Mouse (Mus musculus): ENCODE results near the gene 2310030G06Rik.

2310030G06Rik gene

DNA sequence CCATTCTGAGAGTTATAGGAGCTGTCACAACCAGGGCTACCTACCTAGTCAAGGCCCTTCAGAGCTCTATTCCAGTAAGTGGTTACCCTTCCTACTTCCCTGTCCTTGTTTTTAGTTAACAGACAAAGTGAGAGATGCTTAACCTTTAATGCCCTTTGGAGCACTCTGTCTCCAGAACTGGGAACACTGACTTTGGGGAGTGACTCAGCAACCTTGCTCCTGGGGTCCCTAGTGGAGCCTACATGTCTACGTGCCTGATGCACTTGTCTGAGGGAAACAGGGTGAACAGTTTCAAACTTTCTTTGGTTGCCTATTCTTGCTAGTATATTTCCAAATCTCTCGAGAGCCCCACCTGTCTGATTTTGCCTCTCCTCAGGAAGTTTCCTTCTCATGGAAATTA lies 3.6 kb downstream of the 2310030G06Rik start:
- no peak for DNase-seq (ENCODE audit: low read depth, low spot score)

DNA sequence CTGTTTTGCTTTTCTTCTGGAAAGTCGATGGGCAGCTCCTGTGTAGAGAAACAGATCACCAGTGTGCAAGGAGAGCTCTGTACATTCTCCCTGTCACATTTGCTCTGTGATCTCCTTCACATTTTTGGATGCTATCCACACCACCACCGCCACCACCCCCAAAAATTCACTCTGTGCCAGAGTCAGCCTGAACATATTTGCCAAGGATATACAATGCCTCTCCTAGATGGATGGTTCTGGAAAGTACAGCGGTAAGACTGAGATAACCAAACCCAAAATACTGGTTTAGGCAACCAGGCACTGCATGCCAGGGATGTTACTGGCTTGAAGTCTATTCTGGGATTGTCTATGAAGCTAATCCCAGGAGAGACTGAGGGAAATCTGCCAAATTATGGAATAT lies 4.1 kb downstream of the 2310030G06Rik start:
- no peak for DNase-seq (ENCODE audit: low read depth, low spot score)

DNA sequence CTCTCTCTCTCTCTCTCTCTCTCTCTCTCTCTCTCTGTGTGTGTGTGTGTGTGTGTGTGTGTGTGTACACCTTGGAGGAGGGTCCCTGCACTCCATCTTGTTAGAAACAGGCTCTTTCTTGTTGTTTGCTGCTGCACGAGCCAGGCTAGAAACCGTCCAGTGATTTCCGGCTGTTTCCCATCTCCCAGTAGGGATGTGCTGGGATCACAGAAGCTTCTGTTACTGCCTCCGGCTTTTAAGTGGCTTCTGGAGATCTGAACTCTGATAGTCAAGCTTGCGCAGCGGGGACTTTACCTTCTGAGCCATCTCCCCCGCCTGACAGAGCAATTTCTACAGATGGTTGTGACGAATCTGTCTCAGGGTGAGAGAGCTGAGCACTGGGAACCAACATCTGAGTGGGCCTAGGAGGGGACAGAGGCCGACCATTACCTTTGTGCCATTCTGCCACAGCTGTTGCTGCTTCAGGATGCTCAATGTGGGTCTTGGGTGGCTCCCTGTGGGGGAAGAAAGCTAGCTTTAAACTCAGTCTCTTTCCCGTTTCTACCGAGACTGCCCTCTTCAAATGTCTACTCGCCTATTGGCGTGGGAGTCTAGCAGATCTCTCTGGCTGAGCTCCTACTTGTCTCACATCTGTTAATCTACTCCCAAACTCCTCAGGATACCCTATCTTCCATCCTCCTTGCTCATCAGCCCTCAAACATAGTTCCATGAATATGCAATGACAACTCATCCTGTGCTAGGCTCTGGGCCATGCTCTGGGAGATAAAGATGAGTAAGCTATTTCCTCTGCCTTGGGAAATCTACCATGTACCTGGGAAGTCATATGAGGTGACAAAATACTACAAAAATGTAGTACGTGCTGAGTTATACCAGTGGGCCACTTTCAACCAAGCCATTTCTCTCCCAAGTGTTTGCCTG lies 5.2 kb downstream of the 2310030G06Rik start:
- DNase-seq (ENCODE audit: low read depth, low spot score) = no peak

DNA sequence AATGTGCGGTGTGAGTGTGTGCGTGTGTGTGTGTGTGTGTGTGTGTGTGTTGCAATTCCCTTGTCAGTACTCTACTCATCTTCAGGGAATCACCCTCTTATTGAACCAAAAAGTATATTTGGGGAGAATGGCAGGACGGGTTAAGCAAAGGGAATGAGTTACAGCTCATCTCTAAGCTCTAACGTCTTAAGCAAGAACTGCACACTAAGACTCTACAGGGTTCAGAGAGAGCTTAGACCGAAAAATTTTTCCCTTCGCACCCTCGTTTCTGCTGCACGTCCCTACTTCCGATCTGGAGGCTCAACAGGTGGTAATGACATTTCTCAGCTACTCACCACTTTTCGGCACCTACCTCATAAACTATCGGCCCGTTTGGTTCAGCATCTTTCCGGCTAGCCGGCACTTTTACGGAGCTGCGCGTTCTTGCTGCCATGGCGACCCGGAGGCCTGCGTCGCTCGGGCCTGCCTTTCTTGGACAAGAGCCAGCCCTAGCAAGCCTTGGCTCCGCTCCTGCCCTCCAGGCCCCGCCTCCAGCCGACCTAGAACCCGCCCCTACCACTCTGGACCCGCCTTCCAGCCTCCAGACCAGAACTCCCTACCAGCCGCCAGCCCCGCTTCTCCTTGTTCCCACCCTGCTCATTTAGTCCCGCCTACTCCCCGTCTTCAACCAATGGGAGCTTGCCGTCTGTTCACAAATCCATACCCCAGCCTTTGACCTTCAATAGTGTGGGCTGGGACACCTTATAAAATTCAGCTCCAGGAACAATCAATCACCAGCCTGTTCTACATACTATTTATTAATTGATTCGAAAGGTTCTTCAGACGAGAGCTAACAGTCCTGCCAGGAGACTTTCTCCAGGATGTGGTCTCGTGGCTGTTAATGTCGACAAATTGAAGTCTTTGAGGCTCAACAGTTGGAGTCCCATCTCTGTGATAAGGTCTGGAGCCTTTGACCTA lies 7.1 kb downstream of the 2310030G06Rik start, which contains the start of gene Dixdc1:
TSS of gene Dixdc1 (minus strand) at position 604 of the 957 bp plus-strand sequence.
- DNase-seq (ENCODE audit: low read depth, low spot score) = peak; percentile 93

DNA sequence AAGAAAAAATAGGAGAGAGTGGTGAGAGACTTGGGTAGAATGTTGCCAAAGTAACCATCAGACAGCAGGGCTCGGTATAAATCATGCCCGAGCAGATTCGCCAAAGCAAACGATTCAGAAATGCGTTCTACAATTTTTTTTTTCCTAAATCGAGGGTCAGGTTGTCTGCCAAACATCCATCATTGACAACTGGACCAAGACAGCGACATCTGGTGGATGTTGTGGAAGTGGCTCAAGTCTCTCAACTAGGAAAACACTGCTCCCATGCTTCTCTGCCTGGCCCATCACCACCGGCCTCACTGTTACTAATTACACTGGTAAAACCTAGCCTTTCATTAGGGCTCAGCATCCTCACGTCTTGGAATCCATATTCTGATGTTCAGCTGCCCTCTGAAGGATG lies 11.3 kb downstream of the 2310030G06Rik start:
- peak; percentile 69 for DNase-seq (ENCODE audit: low read depth, low spot score)

DNA sequence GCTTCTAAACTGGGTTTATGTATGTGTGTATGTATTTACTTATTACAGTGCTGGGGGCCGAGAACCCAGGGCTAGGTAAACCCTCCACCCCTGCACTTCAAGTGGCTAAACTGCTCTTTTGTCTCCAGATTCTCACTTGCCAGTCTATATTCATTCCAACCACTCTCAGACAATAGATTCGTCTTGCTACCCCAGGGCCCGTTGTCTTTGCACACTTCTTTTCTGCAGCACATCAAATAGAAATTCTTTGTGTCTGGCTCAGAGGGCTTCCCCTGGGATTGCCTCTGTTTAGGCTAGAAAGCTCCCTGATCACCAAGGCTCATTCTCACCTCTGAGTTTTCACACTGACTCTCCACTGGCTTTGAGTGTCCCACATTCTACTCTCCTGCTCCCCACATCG lies 13.8 kb downstream of the 2310030G06Rik start:
- no peak for DNase-seq (ENCODE audit: low read depth, low spot score)

DNA sequence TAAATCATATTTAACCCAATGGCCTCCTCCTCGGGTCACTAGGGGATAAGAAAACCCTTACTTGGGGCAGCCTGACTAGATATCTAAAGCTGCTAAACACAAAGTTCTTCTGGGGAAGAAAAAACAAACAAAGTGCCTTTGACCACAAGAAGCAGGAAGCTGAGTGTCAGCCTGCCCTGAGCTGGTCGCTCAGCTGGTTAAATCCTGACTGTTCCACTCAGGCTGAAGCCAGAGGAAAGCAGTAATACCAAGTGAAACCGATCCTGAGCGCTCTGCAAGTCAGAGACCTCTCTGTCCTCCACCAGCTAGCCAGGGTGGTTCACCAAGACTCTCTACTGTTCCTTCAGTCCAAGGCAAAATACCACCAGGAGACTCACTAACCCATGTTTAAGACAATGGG lies 16.7 kb downstream of the 2310030G06Rik start:
- no peak for DNase-seq (ENCODE audit: low read depth, low spot score)

DNA sequence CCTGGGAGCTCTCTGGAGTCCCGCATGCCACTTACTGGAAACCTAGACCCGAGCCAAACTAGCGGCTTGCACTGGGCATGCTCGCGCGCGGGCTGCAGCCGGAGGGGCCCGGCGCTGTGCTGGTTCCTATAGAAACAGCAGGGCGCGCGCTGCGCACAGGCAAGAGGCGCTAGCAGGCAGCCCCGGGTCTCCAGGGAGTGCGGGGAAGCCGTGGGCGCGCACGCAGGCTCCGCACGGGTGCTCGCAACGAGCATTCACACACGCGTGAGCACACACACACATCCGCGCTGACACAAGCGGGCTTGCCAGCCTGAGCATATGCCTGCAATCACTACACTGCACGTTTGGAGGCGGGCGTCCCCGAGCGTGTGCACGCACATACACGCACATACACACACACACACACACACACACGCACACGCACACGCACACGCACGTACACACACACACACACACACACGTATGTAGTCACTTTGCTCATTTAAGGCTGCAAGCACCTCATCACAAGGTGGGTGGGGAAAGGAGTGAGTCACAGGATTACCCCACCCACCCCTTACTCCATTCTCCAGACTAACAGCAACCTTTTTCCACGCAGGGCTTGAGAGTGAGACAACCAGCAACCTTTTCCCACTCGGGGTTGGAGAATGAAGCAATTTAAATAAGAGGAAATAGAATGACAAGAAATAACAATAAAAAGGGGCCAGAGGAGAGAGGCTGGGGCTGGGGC lies 18.2 kb downstream of the 2310030G06Rik start:
- DNase-seq (ENCODE audit: low read depth, low spot score) = peak; percentile 87

DNA sequence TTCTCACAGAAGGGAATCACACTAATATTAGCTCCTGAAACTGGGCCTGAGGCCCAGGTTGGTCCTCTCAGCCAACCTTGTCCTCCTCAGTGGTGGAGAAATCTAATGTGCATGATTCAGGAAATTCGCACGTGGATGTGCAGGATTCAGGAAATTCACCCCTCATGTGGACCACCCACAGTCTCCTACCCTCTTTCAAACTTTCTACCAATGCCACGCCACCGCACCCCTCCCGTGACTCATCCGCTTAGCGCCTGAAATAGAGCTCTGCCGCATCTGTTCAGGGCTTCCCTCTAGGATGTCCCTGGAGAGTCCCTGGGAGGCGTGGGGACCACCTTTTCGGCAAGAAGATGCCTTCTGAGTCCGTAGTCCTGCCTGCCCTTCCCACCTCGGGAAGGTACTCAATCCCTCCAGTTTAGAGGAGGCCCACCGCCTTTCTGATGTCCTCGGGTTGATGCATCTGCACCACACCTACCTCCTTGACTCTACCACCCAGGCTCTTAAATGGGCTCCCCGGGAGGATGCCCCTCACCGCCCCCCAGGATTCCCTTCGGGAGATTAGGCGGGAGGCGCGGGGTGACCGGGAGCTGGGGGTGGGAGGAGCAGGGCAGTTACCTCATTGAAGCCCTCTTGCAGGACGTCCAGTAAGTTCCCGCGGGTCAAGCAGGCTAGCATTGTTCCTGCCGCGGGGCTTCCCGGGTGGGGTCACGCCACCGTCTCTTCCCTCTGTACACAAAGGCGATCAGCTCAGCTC lies 19.0 kb downstream of the 2310030G06Rik start:
- DNase-seq (ENCODE audit: low read depth, low spot score) = peak; percentile 59

DNA sequence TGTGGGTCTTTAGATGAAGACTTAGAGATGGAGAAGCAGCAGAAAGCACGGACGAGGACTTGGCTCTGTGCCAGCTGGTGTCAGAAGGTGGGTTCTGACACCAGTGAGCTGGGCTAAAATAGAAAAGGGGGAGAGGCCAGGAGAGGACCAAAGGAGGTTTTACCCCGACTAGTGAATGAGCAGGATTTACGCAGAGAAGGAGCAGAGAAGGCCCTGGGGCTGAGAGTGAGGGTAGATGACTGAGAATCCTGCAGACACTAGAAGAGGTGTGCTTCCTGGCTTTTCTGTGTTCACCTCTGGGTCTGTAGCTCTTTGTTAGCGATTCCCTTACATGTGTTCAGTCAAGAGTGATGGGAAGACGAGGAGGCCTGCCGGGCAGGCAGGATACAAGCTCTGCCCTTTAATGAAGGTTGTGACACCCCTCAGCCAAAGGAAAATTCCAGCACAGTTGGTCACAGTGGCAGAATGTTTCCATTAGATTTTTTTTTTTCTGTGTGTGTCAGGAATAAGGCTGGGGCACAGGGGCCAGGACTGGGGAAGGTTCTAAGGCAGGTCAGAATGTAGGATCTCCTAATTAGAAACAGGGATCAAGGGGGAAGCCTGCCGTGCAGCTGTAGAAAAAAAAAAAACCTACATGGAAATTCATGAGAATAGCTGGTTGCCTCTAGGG lies 20.3 kb downstream of the 2310030G06Rik start:
- DNase-seq (ENCODE audit: low read depth, low spot score) = peak; percentile 61

DNA sequence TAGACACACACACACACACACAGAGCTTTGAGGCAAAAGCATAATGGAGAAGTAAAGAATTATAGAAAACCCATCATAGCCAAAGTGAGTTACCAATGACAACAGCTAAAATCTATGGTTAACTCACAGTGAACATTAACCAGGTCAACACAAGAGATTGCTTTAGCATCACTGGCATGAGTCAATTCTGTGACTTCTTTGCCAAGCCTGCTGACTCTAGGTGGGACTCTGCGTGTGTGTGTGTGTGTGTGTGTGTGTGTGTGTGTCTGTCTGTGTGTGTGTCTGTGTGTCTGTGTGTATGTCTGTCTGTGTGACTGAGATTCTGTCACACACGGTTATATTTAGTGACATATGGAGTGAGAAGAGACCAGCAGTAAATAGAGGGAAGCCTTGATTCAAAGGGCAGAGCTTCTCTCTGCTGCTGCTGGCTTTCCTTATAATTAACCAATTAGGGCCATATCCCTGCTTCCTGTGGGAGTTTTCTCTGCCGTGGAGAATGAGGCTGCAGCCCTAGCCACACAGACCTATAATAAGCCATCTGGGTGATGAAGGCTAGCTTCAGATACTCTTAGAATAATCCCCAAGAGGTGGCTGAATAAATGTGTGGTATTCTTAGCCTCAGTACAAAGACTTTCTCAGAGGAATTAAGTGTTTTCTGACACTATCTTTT lies 21.5 kb downstream of the 2310030G06Rik start:
- no peak for DNase-seq (ENCODE audit: low read depth, low spot score)

DNA sequence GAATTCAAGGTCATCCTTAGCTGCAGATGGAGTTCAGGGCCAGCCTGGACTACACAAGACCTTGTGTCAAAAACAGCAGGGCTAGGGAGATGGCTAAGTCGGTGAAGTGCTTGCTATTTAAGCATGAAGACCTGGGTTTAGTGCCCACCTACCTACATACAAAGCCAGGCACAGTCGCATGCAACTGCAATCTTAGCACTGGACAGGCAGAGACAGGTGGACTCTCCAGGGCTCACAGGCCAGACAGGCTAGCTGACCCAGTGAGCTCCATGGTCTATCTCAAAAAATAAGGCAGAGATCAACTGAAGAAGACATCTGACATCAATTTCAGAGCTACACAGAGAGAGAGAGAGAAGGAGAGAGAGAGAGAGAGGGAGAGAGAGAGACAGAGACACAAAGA lies 22.2 kb downstream of the 2310030G06Rik start:
- no peak for DNase-seq (ENCODE audit: low read depth, low spot score)

DNA sequence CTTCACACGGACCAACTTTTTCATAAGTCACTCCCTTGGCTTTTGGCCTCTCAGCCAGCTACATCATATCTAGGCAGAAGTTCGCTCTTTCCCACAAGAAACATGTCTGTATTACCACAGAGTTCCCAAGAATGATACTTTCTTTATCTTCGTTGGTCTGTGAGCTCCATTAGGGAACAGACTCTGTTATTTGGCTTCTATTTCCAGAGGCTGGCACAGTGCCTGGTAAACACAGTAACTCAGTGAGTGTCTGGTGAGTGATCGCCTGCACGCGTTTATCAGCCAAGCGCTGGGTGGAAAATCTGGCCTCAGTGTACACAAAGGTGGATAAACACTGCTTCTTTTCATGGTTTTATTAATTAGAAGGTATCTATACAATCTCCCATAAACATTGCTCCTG lies 22.9 kb downstream of the 2310030G06Rik start:
- DNase-seq (ENCODE audit: low read depth, low spot score) = no peak

DNA sequence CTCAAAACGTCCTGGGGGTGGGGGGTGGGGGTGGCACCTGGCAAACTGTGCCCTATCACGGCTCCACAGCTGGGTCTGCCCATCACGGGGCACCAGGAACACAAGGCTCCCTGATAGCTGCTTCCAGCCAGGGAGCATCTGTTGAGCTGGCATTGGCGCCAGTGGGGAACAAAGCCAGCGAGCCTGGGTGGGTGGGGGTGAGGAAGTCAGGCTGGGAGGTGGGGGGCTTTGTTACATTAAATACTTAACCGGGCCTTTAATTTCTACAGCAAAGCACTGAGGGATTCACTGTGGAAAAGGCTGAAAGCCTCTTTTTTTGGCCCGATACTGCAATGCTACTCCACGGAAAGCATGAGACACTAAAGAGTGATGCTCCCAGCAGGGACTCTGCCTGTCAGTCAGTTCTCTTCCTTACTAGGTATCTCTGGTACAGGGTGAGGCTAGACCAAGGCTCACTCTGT lies 23.9 kb downstream of the 2310030G06Rik start:
- no peak for DNase-seq (ENCODE audit: low read depth, low spot score)

DNA sequence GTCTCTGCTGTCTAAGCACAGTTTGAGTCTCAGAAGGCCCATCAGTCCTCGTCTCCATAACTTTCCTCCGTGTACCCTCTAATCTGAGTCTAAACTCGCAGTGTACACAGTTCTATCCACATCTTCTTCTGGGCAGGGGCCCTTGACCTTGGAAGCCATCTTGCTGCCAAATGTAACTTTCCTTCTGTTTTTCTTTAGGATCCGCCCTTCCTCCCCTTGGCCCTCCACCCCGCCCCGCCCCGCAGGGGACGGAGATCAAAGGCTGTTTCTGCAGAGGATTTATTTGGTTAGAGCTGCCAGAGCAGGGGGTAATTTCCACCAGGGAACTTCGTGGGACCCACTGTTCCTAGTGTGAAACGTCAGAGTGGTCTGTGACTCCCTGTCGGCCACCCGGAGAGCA lies 25.3 kb downstream of the 2310030G06Rik start:
- DNase-seq (ENCODE audit: low read depth, low spot score) = no peak

DNA sequence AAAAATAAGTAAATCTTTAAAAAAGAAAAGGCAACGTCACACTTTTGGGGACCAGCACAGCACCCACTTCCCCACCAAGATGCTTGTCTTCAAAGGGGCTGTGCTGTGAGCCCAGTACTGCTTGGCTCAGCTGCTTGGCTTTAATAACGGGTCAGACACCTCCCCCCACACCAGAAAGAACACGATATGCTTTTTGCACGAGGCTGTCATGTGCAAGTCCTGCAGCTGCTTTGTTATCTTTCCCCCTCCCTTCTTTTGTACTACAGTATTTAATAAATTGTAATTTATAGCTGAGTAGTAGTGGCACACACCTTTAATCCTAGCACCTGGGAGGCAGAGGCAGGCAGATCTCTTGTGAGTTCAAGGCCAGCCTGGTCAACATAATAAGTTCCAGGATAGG lies 27.5 kb downstream of the 2310030G06Rik start:
- no peak for DNase-seq (ENCODE audit: low read depth, low spot score)

DNA sequence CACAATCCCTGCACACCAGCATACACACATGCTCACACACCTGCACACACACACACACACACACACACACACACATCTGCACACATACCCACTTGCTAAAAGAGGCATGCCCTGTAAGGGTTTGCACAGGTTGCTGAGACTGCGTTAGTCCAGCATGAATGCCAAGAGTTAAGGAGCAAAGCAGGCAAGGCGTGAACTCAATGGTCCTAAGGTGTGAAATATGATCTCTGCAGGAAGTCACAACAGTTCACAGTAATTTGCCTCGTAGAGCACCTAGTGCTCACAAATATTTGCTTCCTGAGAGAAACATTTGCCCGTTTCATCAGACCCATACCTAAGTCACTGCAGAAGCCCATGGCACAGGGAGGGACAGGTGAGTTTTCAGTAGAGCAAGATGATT lies 32.1 kb downstream of the 2310030G06Rik start:
- DNase-seq (ENCODE audit: low read depth, low spot score) = no peak

DNA sequence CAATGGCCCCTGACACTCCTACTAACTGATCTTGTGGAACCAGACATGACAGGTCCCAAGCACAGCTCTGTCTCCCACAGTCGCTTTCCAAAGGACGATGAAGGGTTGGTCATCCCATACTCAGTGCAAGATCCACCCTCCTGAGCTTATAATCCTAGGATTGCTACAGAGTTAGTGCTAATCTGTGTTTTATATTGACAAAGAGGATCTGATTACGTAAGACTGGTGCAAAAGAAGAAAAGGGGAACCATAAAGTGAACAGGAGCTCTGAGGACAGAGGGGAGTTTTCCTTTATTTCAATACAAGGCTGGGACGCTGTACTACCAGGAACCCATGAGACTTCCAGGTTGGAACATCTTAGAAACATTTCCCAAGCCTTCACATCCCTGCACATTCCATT lies 35.0 kb downstream of the 2310030G06Rik start:
- no peak for DNase-seq (ENCODE audit: low read depth, low spot score)

DNA sequence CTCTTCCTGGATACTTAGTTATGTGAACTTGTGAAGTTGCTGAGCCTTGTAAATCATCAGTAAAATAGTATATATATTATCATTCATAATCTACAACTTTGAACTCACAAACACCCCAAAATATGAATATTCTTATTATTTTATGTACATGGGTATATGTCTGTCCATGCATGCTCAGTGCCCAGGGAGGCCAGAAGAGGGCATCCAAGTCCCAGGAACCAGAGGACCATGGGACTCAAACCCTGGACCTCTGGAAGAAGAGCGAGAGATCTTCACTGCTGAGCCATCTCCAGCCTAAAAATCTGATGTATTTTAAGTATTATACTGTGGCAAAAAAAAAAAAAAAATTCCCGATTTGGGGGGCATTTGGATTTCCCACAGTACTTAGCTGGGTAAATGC lies 37.2 kb downstream of the 2310030G06Rik start:
- no peak for DNase-seq (ENCODE audit: low read depth, low spot score)

DNA sequence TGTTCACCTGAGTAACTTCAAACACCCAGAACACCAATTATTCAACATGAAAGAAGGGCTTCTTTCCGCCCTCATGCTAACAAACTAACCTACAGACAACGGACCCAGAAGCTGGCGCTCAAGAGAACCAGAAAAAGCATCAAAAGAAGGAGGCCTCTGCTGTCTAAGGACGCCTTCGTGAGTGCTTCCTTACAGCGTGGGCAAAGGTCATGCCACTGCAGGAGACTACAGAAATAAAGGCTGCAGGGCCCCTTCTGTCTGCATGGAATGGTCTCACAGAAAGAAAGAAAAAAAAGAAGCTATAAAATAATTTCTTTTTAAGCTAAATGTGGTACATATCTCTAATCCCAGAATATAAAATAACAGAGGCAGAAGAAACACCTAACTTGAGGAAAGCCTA lies 41.4 kb downstream of the 2310030G06Rik start:
- DNase-seq (ENCODE audit: low read depth, low spot score) = no peak
